Mouse (Mus musculus) layer of hippocampus, adult 6 months (tissue): Measurements from ENCODE around the gene 9830107B12Rik. TPM values are rescaled to one million over a fixed set of nuclear protein-coding genes. Genes with fewer than 3 reads are reported as not detected.

Experiments used
- long read RNA-seq, 2 experiments: library from polyadenylated mRNA; unstranded; transcript quantifications; one replicate each; pipeline ENCODE4 v2.0.0; 2019 to 2020
- polyA plus RNA-seq: library from polyadenylated mRNA; unstranded; fragments of <200 nt; fragmentation: Nextera tagmentation; gene quantifications from 2 replicates; pipeline ENCODE4 v1.2.3, GENCODE M21; 2021

Gene 9830107B12Rik
- polyA plus RNA-seq = not detected in 2 replicates
- long read RNA-seq, experiment 1 = 0 reads
- long read RNA-seq, experiment 2 = 0 reads

GRCm38 (mm10) chr17:48146120-48146519 lies at the start of gene 9830107B12Rik:
9830107B12Rik (minus strand) TSS chr17:48146268.

GRCm38 (mm10) chr17:48167103-48167502 lies 21.0 kb upstream of the 9830107B12Rik start, which contains the start of gene A530064D06Rik:
A530064D06Rik (minus strand) TSS chr17:48167275.

GRCm38 (mm10) chr17:48089019-48089418 lies 57.0 kb downstream of the 9830107B12Rik start, which contains the start of gene 1700067P10Rik:
1700067P10Rik (plus strand) TSS chr17:48089319.

Other genes starting within 250 kb of the 9830107B12Rik start
- gene Foxp4, start 221.6 kb downstream of the 9830107B12Rik start, polyA plus RNA-seq = 19.9 and 42.5 TPM in 2 replicates
- not detected in 2 replicates for gene 1700122O11Rik, start 108.0 kb downstream of the 9830107B12Rik start, polyA plus RNA-seq
- not detected in 2 replicates for gene 1700067P10Rik, start 56.9 kb downstream of the 9830107B12Rik start, polyA plus RNA-seq
- not detected in 2 replicates for gene A530064D06Rik, start 21.0 kb upstream of the 9830107B12Rik start, polyA plus RNA-seq
- gene Trem1, start 86.5 kb upstream of the 9830107B12Rik start, polyA plus RNA-seq = not detected in 2 replicates
- gene Trem3, start 101.5 kb upstream of the 9830107B12Rik start, polyA plus RNA-seq = 0.62 TPM in 1 of 2 replicates, not detected in the other
- not detected in 2 replicates for gene Treml4, start 118.0 kb upstream of the 9830107B12Rik start, polyA plus RNA-seq
- gene Treml2, start 153.2 kb upstream of the 9830107B12Rik start, polyA plus RNA-seq = 0.06 and 0.11 TPM in 2 replicates
- 0.08 TPM in 1 of 2 replicates, not detected in the other for gene B430306N03Rik, start 169.9 kb upstream of the 9830107B12Rik start, polyA plus RNA-seq
- 42.6 and 42.7 TPM in 2 replicates for gene Trem2, start 200.1 kb upstream of the 9830107B12Rik start, polyA plus RNA-seq
- gene Treml1, start 213.6 kb upstream of the 9830107B12Rik start, polyA plus RNA-seq = 0.11 TPM in 1 of 2 replicates, not detected in the other